Mouse (Mus musculus): ENCODE data around the gene Wars.

DNA sequence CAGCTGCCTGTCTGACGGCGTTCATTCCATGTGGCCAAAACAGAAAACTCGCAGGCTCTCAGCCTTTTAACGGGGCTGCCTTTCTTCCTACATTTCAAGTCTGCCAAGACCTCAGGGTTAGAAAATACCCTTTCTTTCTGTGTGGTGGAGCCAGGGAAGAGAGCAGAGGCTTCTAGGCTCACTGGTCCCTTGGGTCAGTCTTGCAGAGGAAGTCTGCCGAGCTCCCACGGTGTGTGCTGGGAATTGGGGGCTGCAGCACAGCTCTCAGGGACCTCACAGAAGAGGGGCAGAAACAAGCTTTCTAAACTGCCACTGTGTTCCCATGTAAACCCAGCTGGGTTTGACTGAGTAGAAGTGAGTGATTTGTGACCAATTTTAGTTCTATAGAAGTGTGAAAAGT is 40.3 kb upstream of the Wars start:
- TF ChIP-seq CTCF (IDR thresholded peaks at IDR 0.05; ENCODE audit: borderline replicate concordance, insufficient read depth, low read length) (no peak), POLR2A (IDR thresholded peaks at IDR 0.05; ENCODE audit: low read depth, low read length) (no peak)
